Mouse (Mus musculus) liver, embryonic 11.5 days (tissue): ENCODE results near the gene Amz2. TPM values are rescaled to one million over a fixed set of nuclear protein-coding genes. Genes with fewer than 3 reads are reported as not detected.
A peak's percentile ranks its signal among the peaks of the same experiment; 100 is the strongest.

Experiments
- ATAC-seq: fragments of 200-750 bp; cut with Nextera tagmentation; replicated peaks from 2 replicates; pipeline ENCODE4 v1.8.0; 2017; ENCODE audit warnings: moderate number of reproducible peaks, mild to moderate bottlenecking, moderate TSS enrichment, moderate library complexity; ENCODE audit not compliant: low FRiP score
- DNase-seq: peaks from one replicate; pipeline ENCODE4 v3.0.0-alpha.2; 2017; ENCODE audit warnings: low spot score
- H3K27ac ChIP-seq: fragments of 300-500 bp; sonication (generic); 2 replicates; pipeline ENCODE4 v1.5.1; 2014; ENCODE audit warnings: mild to moderate bottlenecking, low read depth, low read length, control low read depth
- H3K27me3 ChIP-seq: fragments of 300-500 bp; sonication (generic); replicated peaks from 2 replicates; pipeline ENCODE4 v1.6.1; 2014; ENCODE audit warnings: low read length, mixed read lengths; ENCODE audit not compliant: control insufficient read depth, insufficient read depth
- H3K36me3 ChIP-seq: fragments of 300-500 bp; sonication (generic); 2 replicates; pipeline ENCODE4 v1.6.1; 2014; ENCODE audit warnings: mild to moderate bottlenecking, low read length, moderate library complexity, mixed read lengths; ENCODE audit not compliant: control insufficient read depth, insufficient read depth
- H3K4me1 ChIP-seq: fragments of 300-500 bp; sonication (generic); replicated peaks from 2 replicates; pipeline ENCODE4 v1.6.1; 2014; ENCODE audit warnings: low read length, mixed read lengths; ENCODE audit not compliant: control insufficient read depth, insufficient read depth
- H3K4me2 ChIP-seq: fragments of 300-500 bp; sonication (generic); 2 replicates; pipeline ENCODE4 v1.6.1; 2014; ENCODE audit warnings: mild to moderate bottlenecking, control low read depth, moderate library complexity
- H3K4me3 ChIP-seq: fragments of 300-500 bp; sonication (generic); 2 replicates; pipeline ENCODE4 v1.5.1; 2014; ENCODE audit warnings: low read depth, low read length, control low read depth
- H3K9ac ChIP-seq: fragments of 300-500 bp; sonication (generic); 2 replicates; pipeline ENCODE4 v1.6.1; 2014; ENCODE audit warnings: low read depth, low read length, control low read depth
- H3K9me3 ChIP-seq: fragments of 300-500 bp; sonication (generic); 2 replicates; pipeline ENCODE4 v1.6.1; 2016; ENCODE audit warnings: low read length, inconsistent platforms, mixed read lengths; ENCODE audit not compliant: control insufficient read depth
- WGBS: fragments of 180-500 bp; shearing (Covaris S2); extraction: QIAGEN DNeasy Blood & Tissue Kit; methylation state at CpG from one replicate; pipeline ENCODE4 v1.1.7; 2014; 5-methylcytosine and 5-hydroxymethylcytosine counted together
- polyA plus RNA-seq: library from polyadenylated mRNA; unstranded; fragments of >200 nt; fragmentation: Nextera tagmentation; extraction: Ambion mirVana; gene quantifications from 2 replicates; pipeline ENCODE4 v1.2.1, GENCODE M21; 2014

Amz2 gene
- polyA plus RNA-seq, 1 experiment from 2014 or later = 35.5 TPM

DNA sequence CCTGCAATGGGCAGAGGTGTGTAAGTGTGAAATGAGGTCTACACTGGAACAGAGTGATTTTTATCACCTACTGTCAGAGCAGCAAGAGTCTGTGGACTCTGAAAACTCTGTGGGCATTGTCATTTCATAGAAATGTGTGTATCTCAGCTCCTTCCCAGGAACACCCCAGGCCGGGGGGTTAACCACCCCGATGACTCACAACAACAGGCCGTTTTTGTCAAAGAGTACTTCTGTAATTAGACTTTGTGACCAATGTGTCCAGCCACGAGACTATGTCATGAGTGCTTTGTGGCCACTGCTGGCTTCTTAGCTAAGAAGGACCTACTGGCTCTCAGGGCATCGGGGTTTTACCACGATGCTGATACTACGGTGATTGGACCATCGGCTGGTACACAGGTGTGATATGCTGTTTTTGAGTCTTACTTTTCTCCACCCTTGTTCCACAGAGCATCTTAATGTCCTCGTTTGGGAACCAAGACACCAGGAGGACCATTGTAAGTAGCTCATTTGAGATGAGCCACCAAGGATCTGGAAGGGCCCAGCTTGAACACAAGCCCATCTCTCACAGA is 8.2 kb upstream of the Amz2 start:
- Histone ChIP-seq H3K9me3 (no peaks in the 10 kb centered on the region; the same call in 1 of the 2 replicates), H3K36me3 (no peaks in the 10 kb centered on the region)
- WGBS = 78% methylated on average over 9 of the region's 9 CpGs

DNA sequence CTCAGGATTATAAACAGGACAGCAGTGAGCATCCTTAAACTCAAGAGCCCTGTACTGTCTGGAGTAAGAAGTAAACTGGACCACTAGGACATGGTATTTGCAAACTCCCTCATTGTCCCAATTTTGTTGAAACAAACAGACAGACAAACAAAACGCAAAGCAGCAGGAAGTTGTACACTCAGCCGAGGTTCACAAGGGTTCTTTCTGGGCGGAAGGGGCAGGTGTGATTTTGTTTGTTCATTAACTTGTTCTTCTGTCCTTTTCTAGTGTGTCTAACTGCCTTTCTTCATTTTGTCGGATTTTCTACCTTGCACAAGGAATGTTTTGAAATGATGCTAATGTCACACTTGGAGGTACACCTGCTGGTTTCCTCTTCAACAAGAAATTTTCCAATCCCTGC is 6.3 kb upstream of the Amz2 start:
- 48% methylated on average over 4 of the region's 4 CpGs for WGBS

More for the DNA sequence above, 8.2 kb upstream of the Amz2 start:
- Histone ChIP-seq H3K4me3 (no peak overlapping the region), H3K4me1 (peaks cover 4% of the 10 kb centered on the region; the same call in 1 of the 2 replicates), H3K27me3 (no peaks in the 10 kb centered on the region), H3K27ac (no peak overlapping the region), H3K9ac (no peak overlapping the region), H3K4me2 (no peak overlapping the region)
- DNase-seq = no peak
- no peak for ATAC-seq

DNA sequence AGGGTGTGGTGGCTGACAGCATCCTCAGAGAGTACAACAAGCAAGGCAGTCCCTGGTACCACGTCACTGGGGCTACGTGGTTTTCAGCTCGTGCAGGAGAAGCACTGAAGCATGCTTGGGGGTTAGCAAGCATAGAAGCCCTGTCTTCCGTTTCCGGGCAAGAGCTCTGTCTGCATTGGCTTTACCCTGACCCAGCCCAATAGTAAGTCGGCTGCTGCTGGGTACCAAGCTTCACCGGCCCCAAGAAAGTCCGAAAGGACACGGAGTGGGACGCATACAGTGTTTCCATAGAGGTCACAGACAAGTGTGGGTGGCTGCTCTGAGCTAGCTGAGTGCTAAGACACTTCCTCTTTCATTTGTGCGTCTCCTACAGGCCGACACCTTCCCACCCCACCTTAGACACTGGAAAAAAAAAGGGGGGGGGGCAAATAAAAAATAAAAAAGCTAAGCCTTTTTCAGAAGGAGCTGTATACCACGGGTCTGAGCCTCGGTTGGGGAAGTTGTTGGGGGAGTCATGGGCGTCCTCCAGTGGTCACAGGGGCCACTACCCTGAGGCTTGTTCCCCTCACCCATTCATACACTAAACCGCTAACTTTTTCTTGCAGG is 5.7 kb upstream of the Amz2 start:
- H3K4me1 ChIP-seq = peaks cover 7% of the 10 kb centered on the region; the same call in 1 of the 2 replicates
- ATAC-seq (0 out of 2 replicates have a peak, but pooled peaks have one; percentile 8), DNase-seq (no peak)
- no peaks in the 10 kb centered on the region for H3K36me3 ChIP-seq
- no peaks in the 10 kb centered on the region for H3K27me3 ChIP-seq
- H3K4me2 ChIP-seq = peak overlapping the region; percentile 35
- no peak overlapping the region for H3K9ac ChIP-seq
- no peak overlapping the region for H3K27ac ChIP-seq
- no peaks in the 10 kb centered on the region; the same call in 1 of the 2 replicates for H3K9me3 ChIP-seq
- H3K4me3 ChIP-seq = 0 out of 2 replicates have a peak overlapping the region, but pooled peaks have one; percentile 4
- WGBS = 33% methylated on average over 16 of the region's 16 CpGs

More for the DNA sequence above, 6.3 kb upstream of the Amz2 start:
- Histone ChIP-seq H3K4me2 (no peak overlapping the region), H3K27ac (no peak overlapping the region), H3K4me1 (peaks cover 7% of the 10 kb centered on the region; the same call in 1 of the 2 replicates), H3K9ac (no peak overlapping the region), H3K4me3 (no peak overlapping the region), H3K36me3 (no peaks in the 10 kb centered on the region), H3K27me3 (no peaks in the 10 kb centered on the region), H3K9me3 (no peaks in the 10 kb centered on the region; the same call in 1 of the 2 replicates)
- ATAC-seq = no peak
- DNase-seq = no peak

DNA sequence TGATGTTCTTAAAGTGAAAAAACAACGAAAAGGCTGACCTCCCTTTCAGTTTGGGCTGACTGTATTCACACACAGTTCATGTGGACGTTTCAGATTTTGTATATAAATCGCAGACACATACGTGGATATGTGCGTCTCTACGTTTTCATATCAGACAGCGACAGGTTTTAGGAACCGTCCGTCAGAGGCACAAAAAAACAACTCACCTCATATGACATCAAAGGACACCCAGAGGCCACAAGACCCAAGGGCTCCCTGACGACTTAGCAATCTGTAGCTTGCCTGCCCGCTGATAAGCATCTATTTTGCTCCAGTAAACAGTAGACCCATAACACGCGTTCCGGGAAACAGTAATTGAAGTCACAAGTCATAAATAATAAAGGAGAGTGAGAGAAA is 5.2 kb upstream of the Amz2 start:
- Histone ChIP-seq H3K9me3 (no peaks in the 10 kb centered on the region; the same call in 1 of the 2 replicates), H3K4me1 (peaks cover 7% of the 10 kb centered on the region; the same call in 1 of the 2 replicates), H3K27me3 (no peaks in the 10 kb centered on the region), H3K9ac (no peak overlapping the region), H3K4me2 (peak overlapping the region; percentile 35), H3K36me3 (no peaks in the 10 kb centered on the region), H3K27ac (no peak overlapping the region), H3K4me3 (no peak overlapping the region)
- no peak for ATAC-seq
- DNase-seq = no peak
- 69% methylated on average over 14 of the region's 14 CpGs for WGBS

DNA sequence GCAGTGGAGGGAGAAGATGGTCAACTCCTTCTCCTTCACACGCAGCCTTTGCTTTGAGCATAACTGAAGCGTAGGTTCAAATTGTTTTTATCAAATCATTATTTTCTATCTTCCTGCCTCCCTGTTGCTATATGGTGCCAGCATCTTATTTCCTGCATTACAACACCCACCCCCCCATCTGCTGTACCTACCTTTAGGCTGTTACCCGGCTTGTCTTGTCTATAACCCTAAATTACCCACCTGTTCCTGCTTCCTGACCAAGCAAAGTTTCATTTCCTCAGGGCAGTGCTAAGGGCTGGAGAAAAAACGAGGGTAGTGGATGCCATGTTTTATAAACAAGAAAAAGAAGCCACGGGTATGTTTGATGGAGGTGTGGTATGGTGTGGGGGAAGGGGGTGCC is 4.5 kb upstream of the Amz2 start:
- H3K4me1 ChIP-seq = peaks cover 7% of the 10 kb centered on the region; the same call in 1 of the 2 replicates
- H3K9ac ChIP-seq = no peak overlapping the region
- ATAC-seq (no peak), DNase-seq (no peak)
- H3K27me3 ChIP-seq = no peaks in the 10 kb centered on the region
- no peak overlapping the region for H3K4me3 ChIP-seq
- H3K36me3 ChIP-seq = no peaks in the 10 kb centered on the region
- 74% methylated on average over 5 of the region's 5 CpGs for WGBS
- no peak overlapping the region for H3K4me2 ChIP-seq
- H3K9me3 ChIP-seq = no peaks in the 10 kb centered on the region; the same call in 1 of the 2 replicates
- no peak overlapping the region for H3K27ac ChIP-seq

DNA sequence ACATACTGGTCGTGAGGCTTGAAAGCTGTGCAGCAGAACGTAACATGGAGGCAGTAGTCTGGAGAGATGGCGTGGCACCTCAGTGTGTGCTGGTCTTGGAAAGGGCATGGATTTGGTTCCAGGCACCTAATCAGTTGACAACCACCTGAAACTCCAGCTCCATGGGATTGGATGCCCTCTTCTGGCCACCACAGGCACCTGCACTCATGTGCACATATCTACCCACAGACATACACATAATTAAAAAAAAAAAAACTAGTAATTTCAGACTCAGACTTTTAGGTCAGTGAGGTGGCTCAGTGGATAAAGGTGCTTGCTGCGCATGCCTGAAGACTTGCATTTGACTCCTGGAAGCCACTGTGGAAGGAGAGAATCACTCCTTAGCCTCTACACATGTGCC is 3.5 kb upstream of the Amz2 start:
- ATAC-seq = no peak
- Histone ChIP-seq H3K4me3 (no peak overlapping the region), H3K27me3 (no peaks in the 10 kb centered on the region), H3K36me3 (no peaks in the 10 kb centered on the region), H3K4me2 (no peak overlapping the region), H3K4me1 (peaks cover 13% of the 10 kb centered on the region; the same call in 1 of the 2 replicates), H3K9me3 (no peaks in the 10 kb centered on the region; the same call in 1 of the 2 replicates), H3K27ac (no peak overlapping the region), H3K9ac (no peak overlapping the region)
- 93% methylated on average over 4 of the region's 4 CpGs for WGBS
- DNase-seq = no peak

DNA sequence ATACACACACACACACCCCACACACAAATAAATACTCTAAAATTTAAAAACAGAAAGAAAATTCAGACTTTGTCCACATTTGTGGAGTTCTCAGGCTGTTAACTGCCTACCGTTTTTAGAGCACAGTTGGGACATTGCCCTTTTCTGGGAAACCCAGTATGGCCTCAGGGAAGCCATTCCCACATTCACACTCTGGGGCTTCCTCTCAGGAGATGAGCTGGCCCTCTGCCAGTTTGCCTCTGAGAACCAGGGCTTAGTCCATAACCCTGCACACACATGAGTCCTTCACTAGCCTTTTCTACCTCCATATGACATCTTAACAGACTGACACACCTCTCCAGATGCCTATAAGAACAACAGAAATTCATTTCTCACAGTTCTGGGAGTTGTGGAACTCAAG is 2.5 kb upstream of the Amz2 start:
- WGBS = 71% methylated on average over 1 of the region's 1 CpGs
- DNase-seq (no peak), ATAC-seq (no peak)
- Histone ChIP-seq H3K9me3 (no peaks in the 10 kb centered on the region; the same call in 1 of the 2 replicates), H3K27ac (peak overlapping the region; percentile 60), H3K4me3 (no peak overlapping the region), H3K27me3 (no peaks in the 10 kb centered on the region), H3K36me3 (no peaks in the 10 kb centered on the region), H3K4me2 (no peak overlapping the region), H3K9ac (no peak overlapping the region), H3K4me1 (peaks cover 13% of the 10 kb centered on the region; the same call in 1 of the 2 replicates)

DNA sequence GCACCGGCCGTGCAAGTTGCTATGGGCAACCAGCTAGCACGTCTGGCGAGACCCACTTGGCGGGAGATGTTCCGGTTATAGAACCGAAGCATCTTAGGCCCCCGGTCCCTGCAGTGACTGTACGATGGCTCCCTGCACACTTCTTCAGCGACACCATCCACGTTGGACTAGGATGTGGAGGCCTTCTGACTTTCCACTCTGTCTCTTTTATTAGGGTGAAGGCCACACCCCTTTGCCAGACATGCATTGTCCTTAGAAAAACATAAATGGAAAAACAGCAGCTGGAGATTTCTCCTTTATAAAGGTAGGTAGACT is 483 bp downstream of the Amz2 start:
- Histone ChIP-seq H3K9ac (peak overlapping the region; percentile 74), H3K9me3 (no peaks in the 10 kb centered on the region; the same call in 1 of the 2 replicates), H3K36me3 (peaks cover 5% of the 10 kb centered on the region), H3K4me3 (peak overlapping the region; percentile 64), H3K4me1 (peaks cover 9% of the 10 kb centered on the region; the same call in 1 of the 2 replicates), H3K4me2 (peak overlapping the region; percentile 64), H3K27ac (peak overlapping the region; percentile 76), H3K27me3 (no peaks in the 10 kb centered on the region)
- WGBS = under 1% methylated on average over 11 of the region's 11 CpGs
- ATAC-seq (no peak), DNase-seq (no peak)

DNA sequence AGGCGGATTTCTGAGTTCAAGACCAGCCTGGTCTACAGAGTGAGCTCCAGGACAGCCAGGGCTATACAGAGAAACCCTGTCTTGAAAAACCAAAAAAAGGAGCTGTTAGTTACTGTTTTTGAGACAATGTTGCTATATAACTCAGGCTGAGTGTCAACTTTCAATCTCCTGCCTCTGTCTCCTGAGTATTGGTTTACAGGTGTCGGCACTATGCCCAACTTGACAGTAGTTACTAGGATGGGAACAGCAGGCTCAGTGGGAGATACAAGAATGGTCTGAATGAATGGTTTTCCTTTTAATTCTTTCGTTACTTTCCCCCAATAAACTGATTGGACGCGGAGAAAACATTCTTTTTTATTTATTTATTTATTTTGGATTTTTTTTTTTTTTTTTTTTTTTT is 1.6 kb downstream of the Amz2 start:
- H3K36me3 ChIP-seq = peaks cover 5% of the 10 kb centered on the region
- no peak overlapping the region; the same call in 1 of the 2 replicates for H3K4me2 ChIP-seq
- no peak for ATAC-seq
- no peaks in the 10 kb centered on the region for H3K27me3 ChIP-seq
- no peaks in the 10 kb centered on the region for H3K9me3 ChIP-seq
- WGBS = 92% methylated on average over 5 of the region's 5 CpGs
- no peak for DNase-seq
- H3K27ac ChIP-seq = no peak overlapping the region
- H3K4me1 ChIP-seq = peaks cover 9% of the 10 kb centered on the region; the same call in 1 of the 2 replicates
- no peak overlapping the region for H3K4me3 ChIP-seq
- no peak overlapping the region for H3K9ac ChIP-seq
